Mouse (Mus musculus) forebrain, postnatal 0 days (tissue): Measurements from ENCODE around the gene Nhlrc4. TPM values are rescaled to one million over a fixed set of nuclear protein-coding genes. Genes with fewer than 3 reads are reported as not detected.
A peak's percentile ranks its signal among the peaks of the same experiment; 100 is the strongest.

ENCODE experiments used
- ATAC-seq: fragments of 200-750 bp; cut with Nextera tagmentation; 2 replicates; pipeline ENCODE4 v1.8.0; 2017; ENCODE audit warnings: mild to moderate bottlenecking, moderate library complexity
- DNase-seq: peaks from one replicate; pipeline ENCODE4 v3.0.0-alpha.2; 2015
- H3K27ac ChIP-seq: fragments of 300-500 bp; sonication (generic); 2 replicates; pipeline ENCODE4 v1.5.1; 2014; ENCODE audit warnings: low read depth, mild to moderate bottlenecking, antibody characterized with exemption, low read length, moderate library complexity, mixed read lengths
- H3K27me3 ChIP-seq: fragments of 300-500 bp; sonication (generic); 2 replicates; pipeline ENCODE4 v1.6.1; 2014; ENCODE audit warnings: mild to moderate bottlenecking, low read length, mixed read lengths; ENCODE audit not compliant: insufficient read depth
- H3K36me3 ChIP-seq: fragments of 300-500 bp; sonication (generic); 2 replicates; pipeline ENCODE4 v1.6.1; 2014; ENCODE audit warnings: mild to moderate bottlenecking, moderate library complexity; ENCODE audit not compliant: insufficient read depth
- H3K4me1 ChIP-seq: fragments of 300-500 bp; sonication (generic); 2 replicates; pipeline ENCODE4 v1.6.1; 2014; ENCODE audit warnings: antibody characterized with exemption; ENCODE audit not compliant: insufficient read depth
- H3K4me2 ChIP-seq: fragments of 300-500 bp; sonication (generic); 2 replicates; pipeline ENCODE4 v1.6.1; 2014; ENCODE audit warnings: low read depth, mild to moderate bottlenecking, moderate library complexity
- H3K4me3 ChIP-seq: fragments of 300-500 bp; sonication (generic); 2 replicates; pipeline ENCODE4 v1.5.1; 2014; ENCODE audit warnings: low read depth, low read length, mixed read lengths
- H3K9ac ChIP-seq: fragments of 300-500 bp; sonication (generic); 2 replicates; pipeline ENCODE4 v1.6.1; 2014; ENCODE audit warnings: mild to moderate bottlenecking
- H3K9me3 ChIP-seq: fragments of 300-500 bp; sonication (generic); 2 replicates; pipeline ENCODE4 v1.6.1; 2016; ENCODE audit warnings: low read length
- CTCF ChIP-seq: sonication (generic); IDR thresholded peaks from 2 replicates; pipeline ENCODE4 v1.5.1; 2016; ENCODE audit warnings: antibody characterized with exemption, control low read depth, low read depth
- WGBS: fragments of 180-500 bp; shearing (Covaris S2); extraction: QIAGEN DNeasy Blood & Tissue Kit; methylation state at CpG from one replicate; pipeline ENCODE4 v1.1.7; 2014; 5-methylcytosine and 5-hydroxymethylcytosine counted together
- polyA plus RNA-seq: library from polyadenylated mRNA; unstranded; fragments of >200 nt; fragmentation: Nextera tagmentation; extraction: Ambion mirVana; gene quantifications from 2 replicates; pipeline ENCODE4 v1.2.1, GENCODE M21; 2015
- total RNA-seq: library from RNA; depleted of rRNA; stranded (reverse); fragments of >200 nt; gene quantifications from 2 replicates; pipeline ENCODE4 v1.2.3, GENCODE M21; 2014

Gene Nhlrc4
- total and polyA plus RNA-seq, 2 experiments from 2014 or later = 0.44 TPM; not detected in 1

GRCm38 (mm10) chr17:25913877-25914275 lies 30.9 kb downstream of the Nhlrc4 start:
- 86% methylated on average over 1 of the region's 1 CpGs for WGBS
- Histone ChIP-seq H3K4me1 (peaks cover 15% of the 10 kb centered on the region; the same call in 1 of the 2 replicates), H3K9me3 (no peaks in the 10 kb centered on the region), H3K27me3 (no peaks in the 10 kb centered on the region), H3K27ac (no peak overlapping the region), H3K9ac (no peak overlapping the region), H3K4me2 (no peak overlapping the region), H3K36me3 (0 out of 2 replicates have a peak, but pooled peaks cover 5% of the 10 kb centered on the region), H3K4me3 (no peak overlapping the region)
- ATAC-seq (no peak), DNase-seq (no peak)
- TF ChIP-seq CTCF = no peak

- DNase-seq (no peak), ATAC-seq (no peak)
- no peak overlapping the region for H3K27ac ChIP-seq
- 89% methylated on average over 14 of the region's 14 CpGs for WGBS
- H3K4me3 ChIP-seq = no peak overlapping the region
- H3K36me3 ChIP-seq = 0 out of 2 replicates have a peak, but pooled peaks cover 5% of the 10 kb centered on the region
- TF ChIP-seq CTCF = no peak
- H3K27me3 ChIP-seq = no peaks in the 10 kb centered on the region
- no peak overlapping the region for H3K9ac ChIP-seq
- no peaks in the 10 kb centered on the region for H3K9me3 ChIP-seq
- peaks cover 10% of the 10 kb centered on the region; the same call in 1 of the 2 replicates for H3K4me1 ChIP-seq
- H3K4me2 ChIP-seq = no peak overlapping the region
Observed at GRCm38 (mm10) chr17:25913186-25913876, 31.4 kb downstream of the Nhlrc4 start.

- no peak overlapping the region for H3K9ac ChIP-seq
- no peaks in the 10 kb centered on the region for H3K9me3 ChIP-seq
- H3K36me3 ChIP-seq = 0 out of 2 replicates have a peak, but pooled peaks cover 5% of the 10 kb centered on the region
- TF ChIP-seq CTCF = no peak
- H3K4me3 ChIP-seq = no peak overlapping the region
- ATAC-seq = no peak
- H3K4me2 ChIP-seq = no peak overlapping the region
- DNase-seq = no peak
- no peaks in the 10 kb centered on the region for H3K4me1 ChIP-seq
- H3K27ac ChIP-seq = no peak overlapping the region
- no peaks in the 10 kb centered on the region for H3K27me3 ChIP-seq
- 91% methylated on average over 4 of the region's 4 CpGs for WGBS
Observed at GRCm38 (mm10) chr17:25911816-25912215, 32.9 kb downstream of the Nhlrc4 start.

- 81% methylated on average over 2 of the region's 2 CpGs for WGBS
- Histone ChIP-seq H3K4me3 (no peak overlapping the region), H3K9me3 (no peaks in the 10 kb centered on the region), H3K27ac (no peak overlapping the region), H3K4me2 (no peak overlapping the region), H3K4me1 (no peaks in the 10 kb centered on the region), H3K36me3 (no peaks in the 10 kb centered on the region), H3K9ac (no peak overlapping the region), H3K27me3 (no peaks in the 10 kb centered on the region)
- DNase-seq (no peak), ATAC-seq (no peak)
- TF ChIP-seq CTCF = no peak
Observed at GRCm38 (mm10) chr17:25907640-25908039, 37.1 kb downstream of the Nhlrc4 start.

- Histone ChIP-seq H3K4me3 (no peak overlapping the region), H3K4me2 (no peak overlapping the region), H3K9me3 (no peaks in the 10 kb centered on the region), H3K4me1 (no peaks in the 10 kb centered on the region), H3K36me3 (no peaks in the 10 kb centered on the region), H3K27me3 (no peaks in the 10 kb centered on the region), H3K9ac (no peak overlapping the region), H3K27ac (no peak overlapping the region)
- TF ChIP-seq CTCF = no peak
- no peak for DNase-seq
- no peak for ATAC-seq
- 92% methylated on average over 3 of the region's 3 CpGs for WGBS
Observed at GRCm38 (mm10) chr17:25903061-25903460, 41.7 kb downstream of the Nhlrc4 start.

GRCm38 (mm10) chr17:25900193-25900592 lies 44.6 kb downstream of the Nhlrc4 start:
- Histone ChIP-seq H3K4me1 (no peaks in the 10 kb centered on the region), H3K27ac (no peak overlapping the region), H3K36me3 (no peaks in the 10 kb centered on the region), H3K9me3 (no peaks in the 10 kb centered on the region), H3K27me3 (no peaks in the 10 kb centered on the region), H3K4me2 (no peak overlapping the region), H3K4me3 (no peak overlapping the region), H3K9ac (no peak overlapping the region)
- DNase-seq = no peak
- no peak for ATAC-seq
- WGBS = 97% methylated on average over 1 of the region's 1 CpGs
- TF ChIP-seq CTCF = peak; percentile 8; the same call in 1 of the 2 replicates

GRCm38 (mm10) chr17:25895891-25896290 lies 48.9 kb downstream of the Nhlrc4 start:
- no peaks in the 10 kb centered on the region for H3K9me3 ChIP-seq
- H3K4me3 ChIP-seq = no peak overlapping the region
- no peak for ATAC-seq
- H3K36me3 ChIP-seq = no peaks in the 10 kb centered on the region
- H3K27me3 ChIP-seq = no peaks in the 10 kb centered on the region
- DNase-seq = no peak
- no peak overlapping the region for H3K27ac ChIP-seq
- H3K4me2 ChIP-seq = no peak overlapping the region
- TF ChIP-seq CTCF = no peak
- H3K9ac ChIP-seq = no peak overlapping the region
- no peaks in the 10 kb centered on the region for H3K4me1 ChIP-seq
- WGBS = 71% methylated on average over 12 of the region's 12 CpGs
